Mouse (Mus musculus) hindbrain, embryonic 10.5 days (tissue): ENCODE measurements around the gene H2-T3. TPM values are rescaled to one million over a fixed set of nuclear protein-coding genes. Genes with fewer than 3 reads are reported as not detected.
"Not testable (repeated sequence)": the region's sequence is repeated elsewhere in the genome, so short reads cannot be mapped to it uniquely, and the experiment has no call there.

ENCODE experiments used
- DNase-seq: peaks from one replicate; pipeline ENCODE4 v3.0.0-alpha.2; 2017; ENCODE audit warnings: low spot score
- H3K27ac ChIP-seq: fragments of 300-500 bp; sonication (generic); 2 replicates; pipeline ENCODE4 v1.5.1; 2016; ENCODE audit warnings: mild to moderate bottlenecking, moderate library complexity
- H3K27me3 ChIP-seq: fragments of 300-500 bp; sonication (generic); 2 replicates; pipeline ENCODE4 v1.6.1; 2016; ENCODE audit warnings: mild to moderate bottlenecking; ENCODE audit not compliant: poor library complexity, insufficient read depth, severe bottlenecking
- H3K36me3 ChIP-seq: fragments of 300-500 bp; sonication (generic); 2 replicates; pipeline ENCODE4 v1.6.1; 2016; ENCODE audit warnings: mild to moderate bottlenecking, moderate library complexity
- H3K4me1 ChIP-seq: fragments of 300-500 bp; sonication (generic); replicated peaks from 2 replicates; pipeline ENCODE4 v1.6.1; 2016; ENCODE audit warnings: mild to moderate bottlenecking
- H3K4me3 ChIP-seq: fragments of 300-500 bp; sonication (generic); 2 replicates; pipeline ENCODE4 v1.5.1; 2016; ENCODE audit warnings: mild to moderate bottlenecking, moderate library complexity
- H3K9me3 ChIP-seq: fragments of 300-500 bp; sonication (generic); 2 replicates; pipeline ENCODE4 v1.6.1; 2016; ENCODE audit warnings: mild to moderate bottlenecking, moderate library complexity
- WGBS: fragments of 180-500 bp; shearing (Covaris S2); methylation state at CpG from one replicate; pipeline ENCODE4 v1.1.7; 2016; 5-methylcytosine and 5-hydroxymethylcytosine counted together
- polyA plus RNA-seq: library from polyadenylated mRNA; unstranded; fragments of >200 nt; fragmentation: Nextera tagmentation; extraction: Ambion mirVana; gene quantifications from 2 replicates; pipeline ENCODE4 v1.2.1, GENCODE M21; 2016

H2-T3 gene
- polyA plus RNA-seq: not detected in 2 replicates

- no peak within 1 kb of the TSS for H3K4me3 ChIP-seq
- no peaks in the 10 kb centered on the region for H3K36me3 ChIP-seq
- H3K9me3 ChIP-seq: no peaks in the 10 kb centered on the region
- H3K27me3 ChIP-seq: peaks cover 77% of the 10 kb centered on the region
- DNase-seq: no peak
- no peaks in the 10 kb centered on the region for H3K4me1 ChIP-seq
- no peak within 1 kb of the TSS for H3K27ac ChIP-seq
- 80% methylated on average over 2 of the region's 2 CpGs for WGBS
These were observed at the start of gene H2-T3 for GRCm38 (mm10) chr17:36190169-36190507. H2-T3 (minus strand) TSS chr17:36190287.

- H3K27me3 ChIP-seq: peaks cover 41% of the 10 kb centered on the region
- H3K36me3 ChIP-seq: no peaks in the 10 kb centered on the region
- 3% methylated on average over 27 of the region's 27 CpGs for WGBS
- peak; percentile 32 for DNase-seq
- H3K27ac ChIP-seq: peak overlapping the region; percentile 16; the same call in 1 of the 2 replicates
- H3K4me3 ChIP-seq: peak overlapping the region; percentile 53
- H3K4me1 ChIP-seq: peaks cover 13% of the 10 kb centered on the region
- H3K9me3 ChIP-seq: no peaks in the 10 kb centered on the region
These were observed 47.3 kb upstream of the H2-T3 start for GRCm38 (mm10) chr17:36237321-36237921.

- not testable (repeated sequence) for H3K27ac ChIP-seq, H3K4me3 ChIP-seq, DNase-seq, H3K9me3 ChIP-seq, H3K4me1 ChIP-seq, H3K36me3 ChIP-seq
- H3K27me3 ChIP-seq: peaks cover 35% of the 10 kb centered on the region
- WGBS: 38% methylated on average over 9 of the region's 9 CpGs
These were observed 45.2 kb upstream of the H2-T3 start for GRCm38 (mm10) chr17:36235300-36235699.

- Histone ChIP-seq H3K36me3 (no peaks in the 10 kb centered on the region), H3K27me3 (peaks cover 28% of the 10 kb centered on the region), H3K4me3 (no peak overlapping the region), H3K9me3 (no peaks in the 10 kb centered on the region), H3K27ac (no peak overlapping the region), H3K4me1 (peaks cover 7% of the 10 kb centered on the region)
- 84% methylated on average over 5 of the region's 5 CpGs for WGBS
- DNase-seq: no peak
These were observed 43.5 kb upstream of the H2-T3 start for GRCm38 (mm10) chr17:36233572-36233971.

- no peak overlapping the region for H3K4me3 ChIP-seq
- no peaks in the 10 kb centered on the region for H3K36me3 ChIP-seq
- H3K27me3 ChIP-seq: peaks cover 5% of the 10 kb centered on the region
- H3K27ac ChIP-seq: no peak overlapping the region
- WGBS: 8% methylated on average over 36 of the region's 36 CpGs
- H3K9me3 ChIP-seq: no peaks in the 10 kb centered on the region
- no peaks in the 10 kb centered on the region for H3K4me1 ChIP-seq
- peak; percentile 99 for DNase-seq
These were observed 41.2 kb upstream of the H2-T3 start for GRCm38 (mm10) chr17:36231318-36231717.

- H3K4me1 ChIP-seq: peaks cover 6% of the 10 kb centered on the region; the same call in 1 of the 2 replicates
- no peak overlapping the region for H3K27ac ChIP-seq
- peaks cover 20% of the 10 kb centered on the region for H3K27me3 ChIP-seq
- no peak overlapping the region for H3K4me3 ChIP-seq
- H3K9me3 ChIP-seq: no peaks in the 10 kb centered on the region
- no peak for DNase-seq
- H3K36me3 ChIP-seq: no peaks in the 10 kb centered on the region
- 14% methylated on average over 5 of the region's 5 CpGs for WGBS
These were observed 39.0 kb upstream of the H2-T3 start for GRCm38 (mm10) chr17:36229046-36229445.

- no peak for DNase-seq
- WGBS: 20% methylated on average over 8 of the region's 8 CpGs
- Histone ChIP-seq H3K36me3 (no peaks in the 10 kb centered on the region), H3K27ac (no peak overlapping the region), H3K4me3 (no peak overlapping the region), H3K27me3 (peaks cover 30% of the 10 kb centered on the region), H3K4me1 (peaks cover 6% of the 10 kb centered on the region; the same call in 1 of the 2 replicates), H3K9me3 (no peaks in the 10 kb centered on the region)
These were observed 36.8 kb upstream of the H2-T3 start for GRCm38 (mm10) chr17:36226921-36227320.

GRCm38 (mm10) chr17:36225231-36225824, 35.2 kb upstream of the H2-T3 start:
- H3K4me1 ChIP-seq: peaks cover 6% of the 10 kb centered on the region; the same call in 1 of the 2 replicates
- no peak overlapping the region for H3K27ac ChIP-seq
- H3K9me3 ChIP-seq: no peaks in the 10 kb centered on the region
- H3K27me3 ChIP-seq: peaks cover 45% of the 10 kb centered on the region
- H3K36me3 ChIP-seq: no peaks in the 10 kb centered on the region
- peak overlapping the region; percentile 26; the same call in 1 of the 2 replicates for H3K4me3 ChIP-seq
- no peak for DNase-seq
- WGBS: 8% methylated on average over 9 of the region's 9 CpGs

- Histone ChIP-seq H3K36me3 (no peaks in the 10 kb centered on the region), H3K4me1 (peaks cover 6% of the 10 kb centered on the region; the same call in 1 of the 2 replicates), H3K4me3 (no peak overlapping the region), H3K9me3 (no peaks in the 10 kb centered on the region), H3K27me3 (peaks cover 52% of the 10 kb centered on the region), H3K27ac (no peak overlapping the region)
- no peak for DNase-seq
- WGBS: 49% methylated on average over 3 of the region's 3 CpGs
These were observed 34.4 kb upstream of the H2-T3 start for GRCm38 (mm10) chr17:36224451-36224850.

- Histone ChIP-seq H3K27ac (no peak overlapping the region), H3K36me3 (no peaks in the 10 kb centered on the region), H3K9me3 (no peaks in the 10 kb centered on the region), H3K4me1 (peaks cover 9% of the 10 kb centered on the region), H3K27me3 (peaks cover 85% of the 10 kb centered on the region), H3K4me3 (no peak overlapping the region)
- WGBS: 51% methylated on average over 5 of the region's 5 CpGs
- no peak for DNase-seq
These were observed 28.6 kb upstream of the H2-T3 start for GRCm38 (mm10) chr17:36218594-36219155.

- Histone ChIP-seq H3K27me3 (peaks cover 96% of the 10 kb centered on the region), H3K36me3 (no peaks in the 10 kb centered on the region), H3K4me3 (peak overlapping the region; percentile 29), H3K9me3 (no peaks in the 10 kb centered on the region), H3K27ac (no peak overlapping the region), H3K4me1 (peaks cover 9% of the 10 kb centered on the region)
- 2% methylated on average over 20 of the region's 20 CpGs for WGBS
- no peak for DNase-seq
These were observed 25.5 kb upstream of the H2-T3 start for GRCm38 (mm10) chr17:36215586-36215985.

- Histone ChIP-seq H3K36me3 (no peaks in the 10 kb centered on the region), H3K4me1 (peaks cover 11% of the 10 kb centered on the region), H3K27me3 (peaks cover 93% of the 10 kb centered on the region), H3K9me3 (no peaks in the 10 kb centered on the region), H3K4me3 (no peak overlapping the region), H3K27ac (no peak overlapping the region)
- DNase-seq: no peak
These were observed 16.8 kb upstream of the H2-T3 start for GRCm38 (mm10) chr17:36206846-36207245.

GRCm38 (mm10) chr17:36205862-36206261, 15.8 kb upstream of the H2-T3 start:
- no peak overlapping the region for H3K27ac ChIP-seq
- peaks cover 11% of the 10 kb centered on the region for H3K4me1 ChIP-seq
- WGBS: under 1% methylated on average over 41 of the region's 41 CpGs
- no peaks in the 10 kb centered on the region for H3K9me3 ChIP-seq
- DNase-seq: peak; percentile 42
- H3K27me3 ChIP-seq: peaks cover 90% of the 10 kb centered on the region
- no peaks in the 10 kb centered on the region for H3K36me3 ChIP-seq
- H3K4me3 ChIP-seq: peak overlapping the region; percentile 52
